In genomic region chr12:108938844-108939243, GRCm38 (mm10) we compare ENCODE assay signal across 14 mouse cellular contexts.
"Had no signal": no experiment of that assay in that cellular context is flagged by ENCODE, and none has a peak within 500 bp of the region (broad histone marks: within the 10 kb centered on the region; RNA-seq: fewer than 3 reads in every experiment).

No protein-coding gene starts in this region.

- DNase-seq: kidney, adult 11 months; kidney, adult 9 months; kidney, postnatal 10 days; left cerebral cortex, postnatal 4 days; lung, adult 18-20 months; lung, postnatal 36 days; retina, postnatal 1 day; right cerebral cortex, postnatal 4 days; spleen, adult 18-20 months; thymus, adult 18-20 months; thymus, postnatal 14 days had no signal

- H3K27me3 ChIP-seq: limb, embryonic 13.5 days; midbrain, embryonic 12.5 days had no signal

- H3K27ac ChIP-seq: limb, embryonic 13.5 days; liver, embryonic 14.5 days; midbrain, embryonic 12.5 days had no signal

- H3K9me3 ChIP-seq: limb, embryonic 13.5 days; midbrain, embryonic 12.5 days had no signal

- H3K36me3 ChIP-seq: limb, embryonic 13.5 days; midbrain, embryonic 12.5 days had no signal

- H3K9ac ChIP-seq: limb, embryonic 13.5 days; liver, embryonic 14.5 days; midbrain, embryonic 12.5 days had no signal

- H3K4me2 ChIP-seq: limb, embryonic 13.5 days; midbrain, embryonic 12.5 days had no signal

- H3K4me3 ChIP-seq: limb, embryonic 13.5 days; midbrain, embryonic 12.5 days had no signal
